Mouse (Mus musculus) heart, postnatal 10 days (tissue): ENCODE results near the gene Slc25a22. TPM values are rescaled to one million over a fixed set of nuclear protein-coding genes. Genes with fewer than 3 reads are reported as not detected.
A peak's percentile ranks its signal among the peaks of the same experiment; 100 is the strongest.

Experiments used
- DNase-seq, 2 experiments: peaks; one replicate each; pipeline ENCODE4 v3.0.0; 2021
- intact Hi-C: fragments of 180-260 bp; cut with DNase I; formaldehyde crosslinking; loops from one replicate; pipeline ENCODE4 v1.15.1; 2025
- total RNA-seq, 2 experiments: library from RNA; stranded (reverse); gene quantifications; 2 replicates each; pipeline ENCODE4 v1.2.3; 2021

Slc25a22 gene
- 10 to 100 TPM; 53.3 to 59.8 TPM for total RNA-seq

GRCm38 (mm10) chr7:141437178-141438120 is at the start of gene Slc25a22:
Gene Slc25a22 (minus strand): TSS chr7:141437892.
- intact Hi-C loops, result loop anchor here (1.0 kb wide), 1 partner anchor 28 kb away; no protein-coding TSS in a partner anchor
- DNase-seq, result peak; percentile 88

GRCm38 (mm10) chr7:141487141-141487540 is 49.4 kb upstream of the Slc25a22 start:
- no peak for DNase-seq
- intact Hi-C loops, result no loop called here

GRCm38 (mm10) chr7:141486239-141486638 is 48.5 kb upstream of the Slc25a22 start:
- intact Hi-C loops, result no loop called here
- no peak for DNase-seq

- no peak for DNase-seq
- intact Hi-C loops, result no loop called here
Observed at GRCm38 (mm10) chr7:141485606-141486005, 47.9 kb upstream of the Slc25a22 start.

GRCm38 (mm10) chr7:141485186-141485585 is 47.5 kb upstream of the Slc25a22 start:
- intact Hi-C loops, result no loop called here

GRCm38 (mm10) chr7:141484186-141485120 is 46.8 kb upstream of the Slc25a22 start:
- intact Hi-C loops, result loop anchor here (5.0 kb wide), 1 partner anchor 123 kb away; no protein-coding TSS in a partner anchor
- DNase-seq, result no peak

More at GRCm38 (mm10) chr7:141485186-141485585, 47.5 kb upstream of the Slc25a22 start:
- no peak for DNase-seq

GRCm38 (mm10) chr7:141483114-141483653 is 45.5 kb upstream of the Slc25a22 start:
- no peak for DNase-seq
- intact Hi-C loops, result loop anchor here (5.0 kb wide), 1 partner anchor 124 kb away; no protein-coding TSS in a partner anchor

- intact Hi-C loops, result loop anchor here (5.0 kb wide), 1 partner anchor 125 kb away; no protein-coding TSS in a partner anchor
Observed at GRCm38 (mm10) chr7:141482531-141483024, 44.9 kb upstream of the Slc25a22 start.

GRCm38 (mm10) chr7:141481498-141482401 is 44.1 kb upstream of the Slc25a22 start:
- DNase-seq, result peak in 1 of 2 experiments; percentile 77
- intact Hi-C loops, result loop anchor here (1.0 to 5.0 kb wide), 2 partner anchors 44 to 126 kb away; no protein-coding TSS in a partner anchor

More at GRCm38 (mm10) chr7:141482531-141483024, 44.9 kb upstream of the Slc25a22 start:
- DNase-seq, result no peak

GRCm38 (mm10) chr7:141480842-141481497 is 43.3 kb upstream of the Slc25a22 start:
- intact Hi-C loops, result loop anchor here (1.0 to 5.0 kb wide), 3 partner anchors 44 to 185 kb away; no protein-coding TSS in a partner anchor
- peak; percentile 82 to 84 for DNase-seq

- DNase-seq, result peak in 1 of 2 experiments; percentile 36
- intact Hi-C loops, result no loop called here
Observed at GRCm38 (mm10) chr7:141478270-141478748, 40.6 kb upstream of the Slc25a22 start.

- DNase-seq, result no peak
- intact Hi-C loops, result no loop called here
Observed at GRCm38 (mm10) chr7:141477578-141478269, 40.0 kb upstream of the Slc25a22 start.

GRCm38 (mm10) chr7:141476981-141477370 is 39.3 kb upstream of the Slc25a22 start:
- DNase-seq, result no peak
- intact Hi-C loops, result no loop called here

- DNase-seq, result peak; percentile 89 to 93
- intact Hi-C loops, result no loop called here
Observed at GRCm38 (mm10) chr7:141476226-141476980, 38.7 kb upstream of the Slc25a22 start.

GRCm38 (mm10) chr7:141475805-141476158 is 38.1 kb upstream of the Slc25a22 start:
- intact Hi-C loops, result no loop called here
- no peak for DNase-seq

- intact Hi-C loops, result no loop called here
- peak; percentile 90 to 91 for DNase-seq
Observed at GRCm38 (mm10) chr7:141475011-141475804, 37.5 kb upstream of the Slc25a22 start, which contains the start of the genes Polr2l and Tspan4. Gene Polr2l (minus strand): TSS chr7:141475132. Gene Tspan4 (plus strand): TSS chr7:141475240.
